Comparison of ENCODE assay signal across 15 mouse cellular contexts in genomic region chr3:138771549-138772333, GRCm38 (mm10). TPM values are rescaled to one million over a fixed set of nuclear protein-coding genes. Genes with fewer than 3 reads are reported as not detected.
DNase-seq lines count a peak whose midpoint lies in the region; ATAC-seq lines count a peak whose summit lies in the region.
"Had no signal": no experiment of that assay in that cellular context is flagged by ENCODE, and none has a peak within 500 bp of the region (broad histone marks: within the 10 kb centered on the region; RNA-seq: fewer than 3 reads in every experiment).

No protein-coding gene starts in this region.

- no peaks in the 10 kb centered on the region for H3K27me3 ChIP-seq in liver, embryonic 15.5 days
- H3K27me3 ChIP-seq: CH12.LX; heart, embryonic 15.5 days; hindbrain, embryonic 15.5 days; limb, embryonic 15.5 days had no signal

- no peaks in the 10 kb centered on the region for H3K9me3 ChIP-seq in liver, embryonic 15.5 days (replicated peaks)
- H3K9me3 ChIP-seq: heart, embryonic 15.5 days; hindbrain, embryonic 15.5 days; limb, embryonic 15.5 days had no signal

- no peaks in the 10 kb centered on the region for H3K36me3 ChIP-seq in liver, embryonic 15.5 days (replicated peaks)
- H3K36me3 ChIP-seq: heart, embryonic 15.5 days; hindbrain, embryonic 15.5 days; limb, embryonic 15.5 days had no signal

- no peak overlapping the region for H3K27ac ChIP-seq in liver, embryonic 15.5 days (replicated peaks)
- H3K27ac ChIP-seq: heart, embryonic 15.5 days; hindbrain, embryonic 15.5 days; limb, embryonic 15.5 days had no signal

- 55% methylated on average over 12 of the region's 12 CpGs for WGBS in liver, embryonic 15.5 days (ENCODE audit: insufficient replicate concordance)

- intact Hi-C loops in gastrocnemius, postnatal 14 days (cut with DNase I; ENCODE audit: low total_unique reads), result no loop called here
- intact Hi-C loops in gastrocnemius, postnatal 36 days (cut with DNase I), result no loop called here
- intact Hi-C loops in left cerebral cortex, postnatal 36 days (cut with DNase I), result no loop called here

- peak; percentile 14 for DNase-seq in gastrocnemius, postnatal 14 days
- DNase-seq in gastrocnemius, postnatal 36 days, result no peak
- DNase-seq in 3134 (ENCODE audit: extremely low read depth, insufficient read length, low spot score), result peak; percentile 29
- peak; percentile 73 for DNase-seq in Muller cell, postnatal 12 days (ENCODE audit: inconsistent ontology term)
- DNase-seq in urinary bladder, postnatal 10 days (ENCODE audit: low spot score), result no peak
- DNase-seq in left cerebral cortex, postnatal 36 days (ENCODE audit: low spot score in 2 of 2), result no peak
- DNase-seq: gastrocnemius, postnatal 25 days; right cerebral cortex, postnatal 4 days had no signal

- H3K4me3 ChIP-seq in liver, embryonic 15.5 days (replicated peaks), result no peak overlapping the region
- H3K4me3 ChIP-seq: heart, embryonic 15.5 days; hindbrain, embryonic 15.5 days; limb, embryonic 15.5 days had no signal

- no peak overlapping the region for H3K9ac ChIP-seq in liver, embryonic 15.5 days
- H3K9ac ChIP-seq: heart, embryonic 15.5 days; hindbrain, embryonic 15.5 days; limb, embryonic 15.5 days had no signal

- H3K4me2 ChIP-seq in liver, embryonic 15.5 days, result no peak overlapping the region
- H3K4me2 ChIP-seq: heart, embryonic 15.5 days; hindbrain, embryonic 15.5 days; limb, embryonic 15.5 days had no signal

- H3K4me1 ChIP-seq in liver, embryonic 15.5 days (replicated peaks), result peaks cover 17% of the 10 kb centered on the region

- ATAC-seq in liver, embryonic 15.5 days (ENCODE audit: insufficient read depth), result peak; percentile 76
- no peak for ATAC-seq in erythroblast, adult 5-6 weeks (replicated peaks; ENCODE audit: low FRiP score, poor library complexity, severe bottlenecking)
- ATAC-seq: forebrain, embryonic 16.5 days had no signal

RNA-seq across cellular contexts. Expression of gene Tspan5, which starts 29.7 kb away (rescaled TPM):
- total RNA-seq in gastrocnemius, postnatal 14 days (2021), result 1 to 10 TPM; 7.0 to 9.1 TPM
- 1 to 10 TPM; 3.0 to 4.8 TPM for total RNA-seq in gastrocnemius, postnatal 36 days (2021)
- 3.0 and 3.4 TPM in 2 replicates for polyA plus RNA-seq in liver, embryonic 15.5 days (2015; fragmentation: Nextera tagmentation; extraction: Ambion mirVana)
- 100 to 1,000 TPM; 247 to 286 TPM for total RNA-seq in left cerebral cortex, postnatal 36 days (2021)
- 1.5 and 4.8 TPM in 2 replicates for total RNA-seq in erythroblast, adult 5-6 weeks (2015; ENCODE audit: low replicate concordance)
- total RNA-seq in erythroblast, adult 5-6 weeks (2017; ENCODE audit: low replicate concordance), result 3.9 and 8.3 TPM in 2 replicates

Comparison
In these comparisons a context has a peak if more than half of its experiments do, and no peak if none do; other contexts are left out.
1. DNase-seq: peak in gastrocnemius, postnatal 14 days (single experiment), 3134 (single experiment) and Muller cell, postnatal 12 days (single experiment); none in gastrocnemius, postnatal 36 days (0 of 2), urinary bladder, postnatal 10 days (single experiment) and left cerebral cortex, postnatal 36 days (0 of 2).
2. RNA of gene Tspan5, which starts 29.7 kb away (total RNA-seq): 247 to 286 TPM in left cerebral cortex, postnatal 36 days; 7.0 to 9.1 TPM in gastrocnemius, postnatal 14 days, 1.5 to 8.3 TPM in erythroblast, adult 5-6 weeks and 3.0 to 4.8 TPM in gastrocnemius, postnatal 36 days; every median in the first group is over 10 times any median in the second.